Mouse (Mus musculus): ENCODE data around the gene Msx1. TPM values are rescaled to one million over a fixed set of nuclear protein-coding genes. Genes with fewer than 3 reads are reported as not detected.

The Msx1 gene
- polyA plus RNA-seq, 1 experiment from 2014 or later = 17.7 TPM

GRCm38 (mm10) chr5:37774011-37774410 lies 50.4 kb downstream of the Msx1 start:
- WGBS = 80% methylated on average over 4 of the region's 4 CpGs
- H3K4me3 ChIP-seq = no peak overlapping the region
- H3K27me3 ChIP-seq = peaks cover 80% of the 10 kb centered on the region
- no peaks in the 10 kb centered on the region for H3K36me3 ChIP-seq (ENCODE audit: poor library complexity, severe bottlenecking)
- H3K9me3 ChIP-seq (replicated peaks) = peaks cover 9% of the 10 kb centered on the region; the same call in 1 of the 2 replicates
- H3K4me2 ChIP-seq = no peak overlapping the region
- peaks cover 8% of the 10 kb centered on the region for H3K4me1 ChIP-seq
- H3K9ac ChIP-seq = no peak overlapping the region
- H3K27ac ChIP-seq = no peak overlapping the region
- no peak for ATAC-seq

- ATAC-seq = no peak
- H3K36me3 ChIP-seq (ENCODE audit: poor library complexity, severe bottlenecking) = no peaks in the 10 kb centered on the region
- peaks cover 9% of the 10 kb centered on the region; the same call in 1 of the 2 replicates for H3K9me3 ChIP-seq (replicated peaks)
- H3K4me1 ChIP-seq = peaks cover 22% of the 10 kb centered on the region
- no peak overlapping the region for H3K9ac ChIP-seq
- 88% methylated on average over 6 of the region's 6 CpGs for WGBS
- H3K27ac ChIP-seq = no peak overlapping the region
- H3K4me2 ChIP-seq = no peak overlapping the region
- H3K4me3 ChIP-seq = no peak overlapping the region
- H3K27me3 ChIP-seq = peaks cover 89% of the 10 kb centered on the region
These were observed 53.5 kb downstream of the Msx1 start for GRCm38 (mm10) chr5:37770870-37771269.

Other genes with a start within 250 kb of the Msx1 start
- gene Stk32b, start 107.4 kb downstream of the Msx1 start, polyA plus RNA-seq (2015; fragmentation: Nextera tagmentation; extraction: Ambion mirVana) = 7.7 and 9.8 TPM in 2 replicates
- not detected in 2 replicates for gene Cytl1, start 89.1 kb downstream of the Msx1 start, polyA plus RNA-seq (2015; fragmentation: Nextera tagmentation; extraction: Ambion mirVana)
- 34.4 and 36.8 TPM in 2 replicates for gene Stx18, start 214.2 kb upstream of the Msx1 start, polyA plus RNA-seq (2015; fragmentation: Nextera tagmentation; extraction: Ambion mirVana)

Data from forebrain, embryonic 13.5 days (tissue).